Mouse (Mus musculus) spleen, adult 2 months (tissue): Measurements from ENCODE around the gene C2. TPM values are rescaled to one million over a fixed set of nuclear protein-coding genes. Genes with fewer than 3 reads are reported as not detected.

ENCODE experiments used
- DNase-seq, 2 experiments: peaks; one replicate each; pipeline versions ENCODE4 v3.0.0 to v3.0.0-alpha.2; 2012 to 2021; ENCODE audit warnings: low spot score in 2 of 2, low read depth in 1 of 2
- H3K27ac ChIP-seq: fragments of 200-500 bp; 2 replicates; pipeline ENCODE4 v1.5.1; 2012; ENCODE audit warnings: low read length, inconsistent platforms; ENCODE audit not compliant: insufficient read depth
- H3K27me3 ChIP-seq: fragments of 200-500 bp; 2 replicates; pipeline ENCODE4 v1.6.1; 2012; ENCODE audit warnings: mild to moderate bottlenecking, moderate library complexity, low read length, inconsistent platforms; ENCODE audit not compliant: control insufficient read depth, insufficient read depth
- H3K36me3 ChIP-seq: fragments of 200-500 bp; 2 replicates; pipeline ENCODE4 v1.6.1; 2012; ENCODE audit warnings: mild to moderate bottlenecking, low read length, inconsistent platforms; ENCODE audit not compliant: control insufficient read depth, insufficient read depth
- H3K4me1 ChIP-seq: fragments of 200-500 bp; 2 replicates; pipeline ENCODE4 v1.6.1; 2011; ENCODE audit warnings: inconsistent platforms; ENCODE audit not compliant: control insufficient read depth, insufficient read depth, insufficient read length
- H3K4me3 ChIP-seq: fragments of 200-500 bp; 2 replicates; pipeline ENCODE4 v1.5.1; 2011; ENCODE audit warnings: mild to moderate bottlenecking, inconsistent platforms; ENCODE audit not compliant: insufficient read depth, insufficient read length; ENCODE audit errors: extremely low read depth
- CTCF ChIP-seq: fragments of 200-500 bp; IDR thresholded peaks from 2 replicates; pipeline ENCODE4 v1.5.1; 2011; ENCODE audit warnings: mild to moderate bottlenecking, inconsistent platforms; ENCODE audit not compliant: insufficient read depth, insufficient read length, insufficient replicate concordance; ENCODE audit errors: extremely low read depth
- POLR2A ChIP-seq: fragments of 200-500 bp; IDR thresholded peaks from 2 replicates; pipeline ENCODE4 v1.6.1; 2011; ENCODE audit warnings: low read depth, low read length, inconsistent platforms
- WGBS: fragments of 180-500 bp; shearing (Covaris S2); methylation state at CpG from one replicate; pipeline ENCODE4 v1.1.7; 2018; 5-methylcytosine and 5-hydroxymethylcytosine counted together
- polyA plus RNA-seq: library from polyadenylated mRNA; depleted of rRNA; stranded (reverse); fragments of >200 nt; gene quantifications from 2 replicates; pipeline ENCODE4 v1.2.3, GENCODE M21; 2012

C2 gene
- polyA plus RNA-seq, 1 experiment = 15.9 TPM

GRCm38 (mm10) chr17:34899053-34899889, 1.2 kb upstream of the C2 start:
- WGBS = 1% methylated on average over 35 of the region's 45 CpGs
- H3K4me3 ChIP-seq = peak overlapping the region; percentile 82
- H3K27ac ChIP-seq = peak overlapping the region; percentile 87
- TF ChIP-seq CTCF = no peak
- TF ChIP-seq POLR2A = no peak
- peak in 1 of 2 experiments; percentile 34 for DNase-seq
- peaks cover 11% of the 10 kb centered on the region for H3K36me3 ChIP-seq
- peaks cover 5% of the 10 kb centered on the region; the same call in 1 of the 2 replicates for H3K4me1 ChIP-seq
- no peaks in the 10 kb centered on the region for H3K27me3 ChIP-seq

GRCm38 (mm10) chr17:34898706-34899052, 614 bp upstream of the C2 start:
- Histone ChIP-seq H3K4me1 (peaks cover 5% of the 10 kb centered on the region; the same call in 1 of the 2 replicates), H3K27ac (peak overlapping the region; percentile 92; the same call in 1 of the 2 replicates), H3K27me3 (no peaks in the 10 kb centered on the region), H3K36me3 (peaks cover 9% of the 10 kb centered on the region), H3K4me3 (peak overlapping the region; percentile 82)
- TF ChIP-seq POLR2A = no peak
- TF ChIP-seq CTCF = no peak
- DNase-seq = no peak
- WGBS = 0% methylated on average over 4 of the region's 47 CpGs

GRCm38 (mm10) chr17:34897373-34898159, 499 bp downstream of the C2 start:
- TF ChIP-seq CTCF (no peak), POLR2A (no peak)
- 23% methylated on average over 10 of the region's 10 CpGs for WGBS
- 0 out of 2 replicates have a peak, but pooled peaks cover 2% of the 10 kb centered on the region for H3K36me3 ChIP-seq
- peak overlapping the region; percentile 82 for H3K4me3 ChIP-seq
- peak overlapping the region; percentile 92 for H3K27ac ChIP-seq
- no peak for DNase-seq
- H3K27me3 ChIP-seq = no peaks in the 10 kb centered on the region
- H3K4me1 ChIP-seq = peaks cover 5% of the 10 kb centered on the region; the same call in 1 of the 2 replicates

GRCm38 (mm10) chr17:34896366-34896765, 1.7 kb downstream of the C2 start:
- 57% methylated on average over 17 of the region's 17 CpGs for WGBS
- no peak overlapping the region for H3K27ac ChIP-seq
- no peak for TF ChIP-seq CTCF
- no peak for TF ChIP-seq POLR2A
- peaks cover 5% of the 10 kb centered on the region; the same call in 1 of the 2 replicates for H3K4me1 ChIP-seq
- 0 out of 2 replicates have a peak, but pooled peaks cover 1% of the 10 kb centered on the region for H3K36me3 ChIP-seq
- H3K27me3 ChIP-seq = no peaks in the 10 kb centered on the region
- peak in 1 of 2 experiments; percentile 33 for DNase-seq
- H3K4me3 ChIP-seq = no peak overlapping the region

- no peaks in the 10 kb centered on the region for H3K27me3 ChIP-seq
- no peak for TF ChIP-seq POLR2A
- no peak for TF ChIP-seq CTCF
- no peaks in the 10 kb centered on the region for H3K36me3 ChIP-seq
- WGBS = 93% methylated on average over 15 of the region's 15 CpGs
- peaks cover 5% of the 10 kb centered on the region; the same call in 1 of the 2 replicates for H3K4me1 ChIP-seq
- no peak for DNase-seq
- H3K4me3 ChIP-seq = no peak overlapping the region
- no peak overlapping the region for H3K27ac ChIP-seq
Measured at GRCm38 (mm10) chr17:34895724-34896123, 2.3 kb downstream of the C2 start.

GRCm38 (mm10) chr17:34894801-34895530, 3.1 kb downstream of the C2 start:
- peak in 1 of 2 experiments; percentile 30 for DNase-seq
- H3K36me3 ChIP-seq = no peaks in the 10 kb centered on the region
- H3K27ac ChIP-seq = peak overlapping the region; percentile 17; the same call in 1 of the 2 replicates
- peaks cover 5% of the 10 kb centered on the region; the same call in 1 of the 2 replicates for H3K4me1 ChIP-seq
- TF ChIP-seq CTCF (no peak), POLR2A (no peak)
- peak overlapping the region; percentile 69 for H3K4me3 ChIP-seq
- WGBS = 15% methylated on average over 51 of the region's 51 CpGs
- no peaks in the 10 kb centered on the region for H3K27me3 ChIP-seq
